Mouse (Mus musculus) neural tube, embryonic 12.5 days (tissue): Measurements from ENCODE around the gene Sipa1l1. TPM values are rescaled to one million over a fixed set of nuclear protein-coding genes. Genes with fewer than 3 reads are reported as not detected.

ENCODE experiments used
- ATAC-seq: fragments of 200-750 bp; cut with Nextera tagmentation; 2 replicates; pipeline ENCODE4 v1.8.0; 2017; ENCODE audit warnings: low read depth, mild to moderate bottlenecking, moderate TSS enrichment, moderate library complexity; ENCODE audit not compliant: low FRiP score
- H3K27ac ChIP-seq: fragments of 300-500 bp; sonication (generic); 2 replicates; pipeline ENCODE4 v1.5.1; 2016
- H3K27me3 ChIP-seq: fragments of 300-500 bp; sonication (generic); replicated peaks from 2 replicates; pipeline ENCODE4 v1.6.1; 2016; ENCODE audit warnings: mild to moderate bottlenecking
- H3K36me3 ChIP-seq: fragments of 300-500 bp; sonication (generic); 2 replicates; pipeline ENCODE4 v1.6.1; 2016; ENCODE audit warnings: mild to moderate bottlenecking
- H3K4me1 ChIP-seq: fragments of 300-500 bp; sonication (generic); 2 replicates; pipeline ENCODE4 v1.6.1; 2016
- H3K4me2 ChIP-seq: fragments of 300-500 bp; sonication (generic); replicated peaks from 2 replicates; pipeline ENCODE4 v1.6.1; 2016; ENCODE audit warnings: mild to moderate bottlenecking
- H3K4me3 ChIP-seq: fragments of 300-500 bp; sonication (generic); 2 replicates; pipeline ENCODE4 v1.5.1; 2016
- H3K9ac ChIP-seq: fragments of 300-500 bp; sonication (generic); 2 replicates; pipeline ENCODE4 v1.6.1; 2016; ENCODE audit warnings: mild to moderate bottlenecking
- H3K9me3 ChIP-seq: fragments of 300-500 bp; sonication (generic); 2 replicates; pipeline ENCODE4 v1.6.1; 2016; ENCODE audit warnings: mild to moderate bottlenecking
- WGBS: fragments of 180-500 bp; shearing (Covaris S2); methylation state at CpG from one replicate; pipeline ENCODE4 v1.1.7; 2016; 5-methylcytosine and 5-hydroxymethylcytosine counted together
- polyA plus RNA-seq: library from polyadenylated mRNA; unstranded; fragments of >200 nt; fragmentation: Nextera tagmentation; extraction: Ambion mirVana; gene quantifications from 2 replicates; pipeline ENCODE4 v1.2.1, GENCODE M21; 2016

Sipa1l1 gene
- polyA plus RNA-seq: 17.4 and 17.9 TPM in 2 replicates

DNA sequence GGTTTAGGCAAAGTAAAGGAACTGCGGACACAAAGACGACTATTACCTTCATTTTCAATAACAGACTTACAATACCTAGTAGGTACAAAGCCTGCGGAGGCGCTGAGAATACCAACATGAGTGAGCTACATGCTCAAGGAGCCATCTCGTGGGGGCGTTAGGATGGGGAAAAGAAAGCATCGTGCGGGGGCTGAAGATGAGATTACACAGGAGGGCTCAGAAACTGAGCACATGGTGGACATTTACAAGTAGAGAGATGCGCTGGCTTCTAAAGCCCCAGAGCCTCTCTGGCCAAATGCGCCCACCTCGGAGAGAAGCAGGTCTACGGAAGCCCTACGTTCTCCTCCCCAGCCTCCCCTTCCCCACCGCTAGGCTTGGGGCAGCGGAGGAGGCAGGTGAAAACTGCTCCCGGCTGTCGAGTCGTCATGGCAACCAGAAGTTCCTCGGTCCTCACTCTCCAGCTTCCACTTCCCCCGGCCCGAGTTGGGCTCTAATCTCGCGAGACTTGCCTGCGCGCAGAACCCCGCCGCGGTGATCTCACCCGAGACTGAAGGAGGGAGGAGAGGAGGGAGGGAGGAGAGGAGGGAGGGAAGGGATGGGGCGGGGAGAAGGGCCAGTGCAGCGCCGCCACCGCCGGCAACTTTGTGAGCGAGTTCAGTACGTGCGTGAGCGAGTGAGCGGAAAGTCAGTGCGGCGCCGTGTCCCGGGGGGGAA lies at the start of gene Sipa1l1:
Gene Sipa1l1 (plus strand): TSS at position 501 of the 714 bp plus-strand sequence.
- Histone ChIP-seq H3K36me3 (no peaks in the 10 kb centered on the region), H3K9me3 (no peaks in the 10 kb centered on the region), H3K27ac (peak within 1 kb of the TSS; percentile 90), H3K4me2 (peak within 1 kb of the TSS; percentile 83), H3K4me3 (peak within 1 kb of the TSS; percentile 91), H3K27me3 (no peaks in the 10 kb centered on the region), H3K4me1 (peaks cover 25% of the 10 kb centered on the region), H3K9ac (peak within 1 kb of the TSS; percentile 90)
- peak; percentile 93 for ATAC-seq
- WGBS: 1% methylated on average over 35 of the region's 43 CpGs

DNA sequence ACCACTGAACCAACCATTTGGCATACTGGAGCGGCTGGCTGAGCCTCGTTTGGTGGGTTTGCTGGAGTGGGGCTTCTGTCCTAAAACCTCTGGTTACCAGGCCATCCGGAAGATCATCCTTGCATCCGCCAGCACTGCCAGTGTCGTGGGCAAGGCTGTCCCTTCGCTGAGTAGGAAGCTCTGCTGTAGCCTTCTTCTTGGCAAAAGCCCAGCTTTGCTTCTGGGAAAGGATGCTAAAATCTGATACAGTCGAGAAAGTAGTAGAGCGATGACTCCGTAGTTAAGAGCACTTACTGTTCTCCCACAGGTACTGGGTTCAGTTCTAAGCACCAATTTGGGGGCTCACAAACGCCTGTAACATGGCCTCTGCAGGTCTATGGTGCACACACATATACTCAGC lies 47.2 kb upstream of the Sipa1l1 start:
- H3K27ac ChIP-seq: no peak overlapping the region
- 79% methylated on average over 10 of the region's 10 CpGs for WGBS
- no peak for ATAC-seq

DNA sequence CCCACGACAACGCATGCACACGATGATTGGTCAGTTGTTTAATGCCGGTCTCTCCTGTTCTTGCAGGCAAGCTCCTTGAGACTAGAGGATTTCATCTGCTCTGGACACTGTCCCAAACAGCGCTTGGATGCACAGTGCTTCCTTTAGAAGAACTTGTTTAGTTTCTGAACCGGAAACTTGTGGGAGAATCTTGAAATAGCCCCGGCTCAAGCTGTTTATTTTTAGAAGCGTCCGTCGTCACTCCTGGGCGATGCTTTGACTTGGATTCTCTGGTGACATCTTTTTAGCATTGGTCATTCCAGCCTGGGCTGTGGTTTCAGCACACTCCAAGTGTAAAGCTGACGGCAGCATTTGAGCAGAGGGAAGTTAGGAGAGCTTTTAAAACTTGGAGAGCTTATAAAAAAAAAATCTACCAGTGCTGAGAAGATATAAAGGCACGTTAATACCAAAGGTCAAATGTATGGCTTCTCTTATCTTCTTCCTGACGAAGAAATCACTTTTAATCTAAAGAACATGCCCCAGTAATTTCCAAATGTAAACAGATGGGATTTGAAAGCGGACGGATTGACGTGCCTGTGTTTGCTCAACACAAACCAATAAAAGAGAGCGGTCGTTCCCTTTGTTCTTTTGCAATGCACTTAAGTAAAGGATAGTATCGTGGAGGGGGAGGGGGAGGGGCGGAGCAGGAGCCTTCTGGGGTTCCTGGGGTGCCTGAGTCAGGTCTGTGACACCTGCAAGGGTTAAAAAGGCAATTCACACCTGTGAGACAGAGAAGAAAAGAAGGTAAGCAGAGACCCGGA lies 46.5 kb upstream of the Sipa1l1 start:
- no peaks in the 10 kb centered on the region for H3K4me1 ChIP-seq
- H3K36me3 ChIP-seq: no peaks in the 10 kb centered on the region
- no peak overlapping the region for H3K4me3 ChIP-seq
- no peak overlapping the region for H3K27ac ChIP-seq
- WGBS: 36% methylated on average over 22 of the region's 22 CpGs
- ATAC-seq: no peak
- H3K9ac ChIP-seq: no peak overlapping the region
- no peaks in the 10 kb centered on the region; the same call in 1 of the 2 replicates for H3K27me3 ChIP-seq
- H3K9me3 ChIP-seq: no peaks in the 10 kb centered on the region
- H3K4me2 ChIP-seq: peak overlapping the region; percentile 10; the same call in 1 of the 2 replicates

More for the DNA sequence above, 47.2 kb upstream of the Sipa1l1 start:
- Histone ChIP-seq H3K27me3 (no peaks in the 10 kb centered on the region), H3K4me3 (no peak overlapping the region), H3K4me2 (no peak overlapping the region), H3K4me1 (no peaks in the 10 kb centered on the region), H3K36me3 (no peaks in the 10 kb centered on the region), H3K9ac (no peak overlapping the region), H3K9me3 (no peaks in the 10 kb centered on the region)

DNA sequence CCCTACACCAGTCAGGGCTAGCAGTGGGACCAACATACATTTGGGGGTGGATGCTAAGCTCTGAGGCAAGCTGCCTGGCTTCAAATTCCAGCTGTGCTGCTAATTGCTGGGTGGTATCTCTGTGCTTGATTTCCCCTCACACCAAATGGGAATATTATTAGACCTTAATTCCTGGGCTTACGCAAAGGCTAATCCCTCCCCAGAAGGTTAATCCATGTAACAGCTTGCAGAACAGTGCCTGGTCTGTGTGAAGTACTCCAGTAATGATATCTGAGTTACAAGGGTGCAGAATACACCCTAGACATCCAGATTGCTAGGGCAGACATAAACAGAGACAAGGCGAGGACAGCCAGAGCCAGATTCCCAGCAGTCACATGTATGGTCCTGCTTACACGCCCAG lies 42.3 kb upstream of the Sipa1l1 start:
- no peak overlapping the region for H3K4me3 ChIP-seq
- no peak overlapping the region for H3K27ac ChIP-seq
- 78% methylated on average over 3 of the region's 3 CpGs for WGBS
- H3K4me1 ChIP-seq: no peaks in the 10 kb centered on the region
- H3K9me3 ChIP-seq: no peaks in the 10 kb centered on the region
- H3K27me3 ChIP-seq: no peaks in the 10 kb centered on the region; the same call in 1 of the 2 replicates
- H3K9ac ChIP-seq: no peak overlapping the region
- no peaks in the 10 kb centered on the region for H3K36me3 ChIP-seq
- no peak for ATAC-seq
- no peak overlapping the region for H3K4me2 ChIP-seq

DNA sequence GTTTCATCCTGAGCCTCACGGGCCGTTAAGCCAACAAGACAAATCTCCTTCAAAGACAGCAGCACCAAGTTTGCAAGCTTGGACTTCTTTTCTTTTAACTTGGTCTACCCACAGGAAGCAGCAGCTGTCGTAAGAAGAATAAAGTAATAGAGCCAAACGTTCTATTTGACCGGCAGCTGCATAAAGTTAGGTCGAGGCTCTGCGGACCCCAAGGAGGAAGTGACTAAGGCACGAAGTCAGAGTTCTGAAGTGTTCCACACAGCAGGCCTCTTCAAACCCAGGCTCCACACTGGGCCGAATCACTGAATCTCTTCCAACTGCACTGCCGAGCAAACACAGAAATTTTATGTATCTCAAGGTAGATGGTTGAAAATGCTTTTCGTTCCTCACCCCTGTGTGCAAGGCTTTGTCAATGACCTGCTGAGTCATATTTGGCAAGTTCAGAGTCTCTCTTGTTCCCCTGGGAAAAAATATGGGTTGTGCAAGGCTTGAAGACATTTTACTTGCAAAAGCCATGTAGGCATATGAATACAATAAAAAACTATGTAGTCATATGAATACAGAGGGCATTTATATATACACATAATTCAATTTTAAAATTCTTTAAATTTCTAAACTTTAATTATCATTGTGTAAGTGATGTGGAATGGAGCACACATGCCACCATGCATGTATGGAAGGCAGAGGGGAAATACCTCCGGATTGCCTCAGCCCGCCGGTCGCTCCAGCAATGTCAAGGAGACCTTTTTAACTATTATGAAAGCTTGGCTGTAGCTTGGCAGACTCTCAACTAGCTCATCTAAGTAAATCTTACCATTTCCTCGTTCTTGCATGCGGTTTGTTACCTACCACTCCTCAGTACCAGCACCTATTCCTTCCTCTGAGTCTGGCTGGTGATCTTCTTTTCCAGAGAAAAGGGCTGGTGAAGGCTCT lies 29.6 kb upstream of the Sipa1l1 start:
- no peak overlapping the region for H3K9ac ChIP-seq
- no peak overlapping the region for H3K4me3 ChIP-seq
- no peaks in the 10 kb centered on the region for H3K9me3 ChIP-seq
- 87% methylated on average over 17 of the region's 17 CpGs for WGBS
- H3K4me1 ChIP-seq: no peaks in the 10 kb centered on the region
- H3K36me3 ChIP-seq: no peaks in the 10 kb centered on the region
- H3K27ac ChIP-seq: no peak overlapping the region
- no peak overlapping the region for H3K4me2 ChIP-seq
- ATAC-seq: no peak
- H3K27me3 ChIP-seq: 0 out of 2 replicates have a peak, but pooled peaks cover 2% of the 10 kb centered on the region

DNA sequence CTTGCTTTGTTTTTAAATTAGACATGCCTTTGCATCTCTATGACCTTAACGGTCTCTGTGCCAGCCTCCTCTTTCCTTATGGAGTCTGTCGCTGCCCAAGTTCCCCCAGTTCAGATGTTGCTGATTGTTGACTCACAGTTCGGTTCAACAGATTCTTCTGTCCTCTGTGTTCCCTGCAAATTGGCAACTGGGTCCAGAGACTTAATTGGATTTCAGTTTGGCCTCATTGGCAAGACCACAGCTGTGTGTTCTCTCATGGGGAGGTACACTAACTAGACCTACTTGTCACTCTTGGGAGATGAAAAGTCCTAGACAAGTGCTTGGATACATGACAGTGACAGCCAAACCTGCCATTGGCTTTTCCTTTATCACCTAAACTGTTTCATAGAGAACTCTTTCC lies 25.7 kb upstream of the Sipa1l1 start:
- Histone ChIP-seq H3K27me3 (0 out of 2 replicates have a peak, but pooled peaks cover 2% of the 10 kb centered on the region), H3K4me1 (peaks cover 10% of the 10 kb centered on the region; the same call in 1 of the 2 replicates), H3K9me3 (no peaks in the 10 kb centered on the region), H3K36me3 (no peaks in the 10 kb centered on the region), H3K4me3 (no peak overlapping the region), H3K9ac (no peak overlapping the region), H3K4me2 (no peak overlapping the region), H3K27ac (no peak overlapping the region)
- 93% methylated on average over 3 of the region's 3 CpGs for WGBS
- ATAC-seq: no peak

DNA sequence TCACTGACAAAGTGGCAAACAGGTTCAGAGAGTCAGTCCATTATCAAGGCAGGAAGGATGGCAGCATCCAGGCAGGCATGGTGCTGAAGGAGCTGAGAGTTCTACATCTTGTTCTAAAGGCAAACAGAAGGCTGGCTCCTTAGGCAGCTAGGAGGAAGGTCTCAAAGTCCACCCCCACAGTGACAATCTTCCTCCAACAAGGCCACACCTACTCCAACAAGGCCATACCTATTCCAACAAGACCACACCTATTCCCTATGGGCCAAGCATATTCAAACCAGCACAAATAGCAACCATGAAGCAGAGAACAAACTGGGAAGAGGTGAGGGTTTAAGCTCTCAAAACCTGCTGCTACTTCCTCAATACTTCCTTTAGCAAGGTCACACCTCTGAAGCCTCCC lies 23.9 kb upstream of the Sipa1l1 start:
- H3K4me1 ChIP-seq: peaks cover 10% of the 10 kb centered on the region; the same call in 1 of the 2 replicates
- no peaks in the 10 kb centered on the region for H3K36me3 ChIP-seq
- no peak overlapping the region for H3K4me2 ChIP-seq
- H3K27me3 ChIP-seq: 0 out of 2 replicates have a peak, but pooled peaks cover 2% of the 10 kb centered on the region
- no peak overlapping the region for H3K9ac ChIP-seq
- no peaks in the 10 kb centered on the region for H3K9me3 ChIP-seq
- H3K27ac ChIP-seq: no peak overlapping the region
- H3K4me3 ChIP-seq: no peak overlapping the region
- ATAC-seq: no peak

DNA sequence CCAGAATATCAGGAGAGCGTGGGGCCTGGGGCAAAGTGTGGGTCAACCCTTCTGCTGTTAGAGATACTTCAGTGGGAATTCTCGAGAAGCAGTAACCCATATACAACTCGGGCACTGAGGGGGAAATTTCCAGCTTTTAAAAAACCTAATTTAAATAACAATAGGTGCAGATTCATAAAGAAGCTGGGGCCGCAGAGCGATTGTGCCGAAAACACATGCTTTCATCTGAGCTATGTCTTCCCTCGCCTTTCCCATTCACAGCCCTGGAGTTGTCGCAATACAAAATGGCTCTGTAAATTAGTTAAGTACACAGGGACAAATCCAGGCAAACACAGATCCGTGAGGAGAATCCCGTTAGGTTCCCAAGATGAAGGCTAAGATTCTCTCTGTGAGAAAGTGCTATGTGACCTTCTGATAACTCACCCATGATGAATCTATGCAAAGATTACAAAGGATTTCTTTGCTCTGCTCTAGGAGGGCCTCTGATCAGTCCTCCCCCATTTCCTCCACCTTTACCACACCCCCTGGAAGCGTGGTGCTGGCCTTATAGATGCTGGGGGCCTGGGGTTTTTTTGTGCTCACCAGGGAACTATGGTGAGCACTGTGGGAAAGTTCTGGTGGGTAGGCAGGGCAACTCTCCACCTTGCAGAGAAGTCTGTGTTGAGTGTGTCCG lies 22.0 kb upstream of the Sipa1l1 start:
- WGBS: 36% methylated on average over 12 of the region's 12 CpGs
- no peak for ATAC-seq
- H3K27ac ChIP-seq: no peak overlapping the region

DNA sequence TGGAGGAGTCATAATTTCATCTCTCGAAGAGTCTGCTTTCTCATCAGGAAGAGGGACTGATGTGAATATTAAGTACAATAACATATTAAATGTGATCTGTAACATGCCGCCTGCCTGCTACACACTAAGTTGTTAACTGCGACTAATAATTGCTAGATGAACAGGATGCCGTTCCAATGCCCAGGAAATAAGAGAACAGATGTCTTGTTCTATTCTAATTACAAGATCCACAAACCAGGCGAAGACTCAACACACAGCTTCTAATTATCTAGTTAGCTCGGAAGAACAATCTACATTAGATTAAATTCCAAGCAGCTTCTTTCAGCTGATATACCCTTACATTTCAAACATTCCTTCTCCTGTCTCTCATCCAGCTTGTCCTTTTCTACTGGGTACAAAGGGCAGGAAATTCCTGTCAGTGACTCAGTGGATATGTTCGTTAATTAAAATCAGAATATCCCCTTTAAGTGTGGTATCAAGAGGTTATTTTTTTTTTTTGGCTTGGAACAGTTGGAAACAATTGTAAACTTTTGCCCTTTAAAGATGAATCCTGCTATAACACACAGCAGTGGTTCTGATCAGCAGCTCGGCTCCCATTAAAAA lies 20.7 kb upstream of the Sipa1l1 start:
- H3K4me2 ChIP-seq: no peak overlapping the region
- no peak for ATAC-seq
- H3K4me3 ChIP-seq: no peak overlapping the region
- no peak overlapping the region for H3K27ac ChIP-seq
- H3K4me1 ChIP-seq: peaks cover 10% of the 10 kb centered on the region; the same call in 1 of the 2 replicates
- 0 out of 2 replicates have a peak, but pooled peaks cover 2% of the 10 kb centered on the region for H3K27me3 ChIP-seq
- no peaks in the 10 kb centered on the region for H3K36me3 ChIP-seq
- H3K9ac ChIP-seq: no peak overlapping the region
- no peaks in the 10 kb centered on the region for H3K9me3 ChIP-seq
- 86% methylated on average over 8 of the region's 8 CpGs for WGBS

More for the DNA sequence above, 22.0 kb upstream of the Sipa1l1 start:
- Histone ChIP-seq H3K4me2 (no peak overlapping the region), H3K4me1 (peaks cover 10% of the 10 kb centered on the region; the same call in 1 of the 2 replicates), H3K36me3 (no peaks in the 10 kb centered on the region), H3K4me3 (no peak overlapping the region), H3K27me3 (0 out of 2 replicates have a peak, but pooled peaks cover 2% of the 10 kb centered on the region), H3K9ac (no peak overlapping the region), H3K9me3 (no peaks in the 10 kb centered on the region)

DNA sequence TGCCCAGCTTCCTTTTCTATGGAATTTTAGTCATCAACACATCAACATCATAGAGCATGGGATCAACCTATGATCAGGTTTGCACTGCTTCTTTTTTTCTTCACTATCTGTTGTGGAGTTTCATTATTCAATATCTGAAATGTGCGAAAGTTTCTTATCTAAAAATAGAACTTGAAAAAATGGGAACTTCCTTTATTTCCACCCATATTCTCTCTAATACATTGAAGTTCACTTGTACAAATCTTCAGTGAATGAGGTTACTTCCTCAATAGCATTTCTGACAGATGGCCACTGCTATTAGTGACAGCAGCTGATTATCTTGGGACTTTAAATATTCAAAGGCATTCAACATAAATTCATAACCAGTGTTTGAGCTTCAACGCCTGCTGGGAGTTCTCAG lies 18.1 kb upstream of the Sipa1l1 start:
- H3K9ac ChIP-seq: no peak overlapping the region
- 75% methylated on average over 2 of the region's 2 CpGs for WGBS
- H3K36me3 ChIP-seq: no peaks in the 10 kb centered on the region
- H3K9me3 ChIP-seq: no peaks in the 10 kb centered on the region
- H3K27me3 ChIP-seq: no peaks in the 10 kb centered on the region
- no peak for ATAC-seq
- H3K4me2 ChIP-seq: no peak overlapping the region
- no peak overlapping the region for H3K27ac ChIP-seq
- no peak overlapping the region for H3K4me3 ChIP-seq
- H3K4me1 ChIP-seq: peaks cover 10% of the 10 kb centered on the region; the same call in 1 of the 2 replicates

DNA sequence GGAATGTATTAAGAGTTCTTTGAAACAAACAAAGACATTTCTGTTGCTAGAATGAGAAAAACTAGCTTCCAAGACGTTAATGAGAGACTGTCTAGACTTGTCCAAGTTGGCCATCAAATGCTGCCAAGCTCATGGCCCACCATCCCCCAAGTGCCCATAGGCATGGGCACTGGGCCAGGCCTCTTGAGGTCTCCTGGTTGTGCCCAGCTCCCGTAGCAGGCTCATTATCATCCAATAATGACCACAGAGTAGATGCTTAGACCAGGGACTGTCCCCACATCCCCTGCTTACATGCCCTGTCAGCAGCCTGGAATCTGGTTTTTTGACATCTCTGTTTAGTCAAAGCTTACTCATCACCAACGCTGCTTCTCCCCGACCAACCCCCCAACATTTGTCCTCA lies 14.6 kb upstream of the Sipa1l1 start:
- no peak for ATAC-seq
- Histone ChIP-seq H3K4me3 (no peak overlapping the region), H3K27ac (no peak overlapping the region), H3K4me2 (no peak overlapping the region), H3K36me3 (no peaks in the 10 kb centered on the region), H3K9me3 (no peaks in the 10 kb centered on the region), H3K27me3 (no peaks in the 10 kb centered on the region), H3K4me1 (no peaks in the 10 kb centered on the region), H3K9ac (no peak overlapping the region)
- WGBS: 85% methylated on average over 4 of the region's 4 CpGs
